Mouse (Mus musculus): ENCODE measurements around the gene Srms. TPM values are rescaled to one million over a fixed set of nuclear protein-coding genes. Genes with fewer than 3 reads are reported as not detected.

The Srms gene
- polyA plus RNA-seq, 1 experiment from 2014 or later: not detected

GRCm38 (mm10) chr2:181233443-181233842 lies 20.5 kb upstream of the Srms start:
- DNase-seq (ENCODE audit: low spot score): no peak
- no peak overlapping the region for H3K4me3 ChIP-seq (ENCODE audit: low read depth, low read length)
- 92% methylated on average over 15 of the region's 15 CpGs for WGBS
- H3K4me1 ChIP-seq (ENCODE audit: control insufficient read depth, insufficient read depth, low read length): no peaks in the 10 kb centered on the region
- no peak overlapping the region for H3K27ac ChIP-seq (replicated peaks; ENCODE audit: low read depth, low read length)
- H3K27me3 ChIP-seq (ENCODE audit: control insufficient read depth, insufficient read depth, low read length): no peaks in the 10 kb centered on the region
- no peaks in the 10 kb centered on the region for H3K36me3 ChIP-seq (replicated peaks; ENCODE audit: control insufficient read depth, insufficient read depth, low read depth, low read length)
- no peak overlapping the region for H3K4me2 ChIP-seq (ENCODE audit: low read depth, low read length)
- no peak overlapping the region for H3K9ac ChIP-seq (replicated peaks; ENCODE audit: low read length)
- H3K9me3 ChIP-seq (replicated peaks; ENCODE audit: control insufficient read depth, low read length): no peaks in the 10 kb centered on the region
- ATAC-seq (replicated peaks; ENCODE audit: insufficient number of reproducible peaks, low FRiP score, low TSS enrichment, low read depth): no peak

GRCm38 (mm10) chr2:181231171-181231570 lies 18.2 kb upstream of the Srms start:
- Histone ChIP-seq H3K4me2 (ENCODE audit: low read depth, low read length) (no peak overlapping the region), H3K27me3 (ENCODE audit: control insufficient read depth, insufficient read depth, low read length) (no peaks in the 10 kb centered on the region), H3K4me3 (ENCODE audit: low read depth, low read length) (no peak overlapping the region), H3K9ac (replicated peaks; ENCODE audit: low read length) (no peak overlapping the region), H3K27ac (replicated peaks; ENCODE audit: low read depth, low read length) (no peak overlapping the region), H3K9me3 (replicated peaks; ENCODE audit: control insufficient read depth, low read length) (no peaks in the 10 kb centered on the region), H3K4me1 (ENCODE audit: control insufficient read depth, insufficient read depth, low read length) (no peaks in the 10 kb centered on the region; the same call in 1 of the 2 replicates), H3K36me3 (replicated peaks; ENCODE audit: control insufficient read depth, insufficient read depth, low read depth, low read length) (no peaks in the 10 kb centered on the region)
- WGBS: 72% methylated on average over 19 of the region's 20 CpGs
- DNase-seq (ENCODE audit: low spot score) (no peak), ATAC-seq (replicated peaks; ENCODE audit: insufficient number of reproducible peaks, low FRiP score, low TSS enrichment, low read depth) (no peak)

GRCm38 (mm10) chr2:181228335-181228734 lies 15.3 kb upstream of the Srms start:
- H3K27ac ChIP-seq (replicated peaks; ENCODE audit: low read depth, low read length): no peak overlapping the region

GRCm38 (mm10) chr2:181227122-181227521 lies 14.1 kb upstream of the Srms start:
- H3K9ac ChIP-seq (replicated peaks; ENCODE audit: low read length): no peak overlapping the region
- ATAC-seq (replicated peaks; ENCODE audit: insufficient number of reproducible peaks, low FRiP score, low TSS enrichment, low read depth) (no peak), DNase-seq (ENCODE audit: low spot score) (no peak)
- no peak overlapping the region for H3K4me3 ChIP-seq (ENCODE audit: low read depth, low read length)
- H3K27me3 ChIP-seq (ENCODE audit: control insufficient read depth, insufficient read depth, low read length): no peaks in the 10 kb centered on the region
- no peaks in the 10 kb centered on the region; the same call in 1 of the 2 replicates for H3K4me1 ChIP-seq (ENCODE audit: control insufficient read depth, insufficient read depth, low read length)
- 84% methylated on average over 3 of the region's 3 CpGs for WGBS
- no peak overlapping the region for H3K27ac ChIP-seq (replicated peaks; ENCODE audit: low read depth, low read length)
- no peaks in the 10 kb centered on the region for H3K9me3 ChIP-seq (replicated peaks; ENCODE audit: control insufficient read depth, low read length)
- H3K4me2 ChIP-seq (ENCODE audit: low read depth, low read length): no peak overlapping the region
- H3K36me3 ChIP-seq (replicated peaks; ENCODE audit: control insufficient read depth, insufficient read depth, low read depth, low read length): no peaks in the 10 kb centered on the region

More at GRCm38 (mm10) chr2:181228335-181228734, 15.3 kb upstream of the Srms start:
- H3K9ac ChIP-seq (replicated peaks; ENCODE audit: low read length): no peak overlapping the region
- H3K27me3 ChIP-seq (ENCODE audit: control insufficient read depth, insufficient read depth, low read length): no peaks in the 10 kb centered on the region
- DNase-seq (ENCODE audit: low spot score) (no peak), ATAC-seq (replicated peaks; ENCODE audit: insufficient number of reproducible peaks, low FRiP score, low TSS enrichment, low read depth) (no peak)
- no peak overlapping the region for H3K4me2 ChIP-seq (ENCODE audit: low read depth, low read length)
- H3K9me3 ChIP-seq (replicated peaks; ENCODE audit: control insufficient read depth, low read length): no peaks in the 10 kb centered on the region
- WGBS: 65% methylated on average over 1 of the region's 1 CpGs
- H3K36me3 ChIP-seq (replicated peaks; ENCODE audit: control insufficient read depth, insufficient read depth, low read depth, low read length): no peaks in the 10 kb centered on the region
- no peak overlapping the region for H3K4me3 ChIP-seq (ENCODE audit: low read depth, low read length)
- H3K4me1 ChIP-seq (ENCODE audit: control insufficient read depth, insufficient read depth, low read length): no peaks in the 10 kb centered on the region; the same call in 1 of the 2 replicates

- Histone ChIP-seq H3K27ac (replicated peaks; ENCODE audit: low read depth, low read length) (no peak overlapping the region), H3K27me3 (ENCODE audit: control insufficient read depth, insufficient read depth, low read length) (no peaks in the 10 kb centered on the region), H3K9me3 (replicated peaks; ENCODE audit: control insufficient read depth, low read length) (no peaks in the 10 kb centered on the region), H3K36me3 (replicated peaks; ENCODE audit: control insufficient read depth, insufficient read depth, low read depth, low read length) (no peaks in the 10 kb centered on the region), H3K9ac (replicated peaks; ENCODE audit: low read length) (no peak overlapping the region), H3K4me1 (ENCODE audit: control insufficient read depth, insufficient read depth, low read length) (no peaks in the 10 kb centered on the region; the same call in none of the 2 replicates), H3K4me2 (ENCODE audit: low read depth, low read length) (no peak overlapping the region), H3K4me3 (ENCODE audit: low read depth, low read length) (no peak overlapping the region)
- 84% methylated on average over 2 of the region's 2 CpGs for WGBS
- ATAC-seq (replicated peaks; ENCODE audit: insufficient number of reproducible peaks, low FRiP score, low TSS enrichment, low read depth) (no peak), DNase-seq (ENCODE audit: low spot score) (no peak)
These were observed 12.0 kb upstream of the Srms start for GRCm38 (mm10) chr2:181224994-181225393.

- 39% methylated on average over 2 of the region's 2 CpGs for WGBS
- Histone ChIP-seq H3K4me1 (ENCODE audit: control insufficient read depth, insufficient read depth, low read length) (no peaks in the 10 kb centered on the region; the same call in 1 of the 2 replicates), H3K27me3 (ENCODE audit: control insufficient read depth, insufficient read depth, low read length) (no peaks in the 10 kb centered on the region), H3K36me3 (replicated peaks; ENCODE audit: control insufficient read depth, insufficient read depth, low read depth, low read length) (no peaks in the 10 kb centered on the region), H3K4me3 (ENCODE audit: low read depth, low read length) (no peak overlapping the region; the same call in 1 of the 2 replicates), H3K9ac (replicated peaks; ENCODE audit: low read length) (no peak overlapping the region; the same call in 1 of the 2 replicates), H3K4me2 (ENCODE audit: low read depth, low read length) (peak overlapping the region; percentile 71), H3K27ac (replicated peaks; ENCODE audit: low read depth, low read length) (no peak overlapping the region), H3K9me3 (replicated peaks; ENCODE audit: control insufficient read depth, low read length) (no peaks in the 10 kb centered on the region)
- DNase-seq (ENCODE audit: low spot score) (no peak), ATAC-seq (replicated peaks; ENCODE audit: insufficient number of reproducible peaks, low FRiP score, low TSS enrichment, low read depth) (no peak)
These were observed 7.4 kb upstream of the Srms start for GRCm38 (mm10) chr2:181220361-181220760.

GRCm38 (mm10) chr2:181219538-181220216 lies 6.7 kb upstream of the Srms start, which contains the start of gene Fndc11:
TSS of gene Fndc11 (plus strand) at chr2:181220013.
- H3K9ac ChIP-seq (replicated peaks; ENCODE audit: low read length): peak within 1 kb of the TSS; percentile 33
- H3K27ac ChIP-seq (replicated peaks; ENCODE audit: low read depth, low read length): 0 out of 2 replicates have a peak within 1 kb of the TSS, but pooled peaks have one; percentile 20
- H3K4me3 ChIP-seq (ENCODE audit: low read depth, low read length): peak within 1 kb of the TSS; percentile 23
- 3% methylated on average over 25 of the region's 25 CpGs for WGBS
- peak; percentile 87 for DNase-seq (ENCODE audit: low spot score)
- no peaks in the 10 kb centered on the region for H3K36me3 ChIP-seq (replicated peaks; ENCODE audit: control insufficient read depth, insufficient read depth, low read depth, low read length)
- no peaks in the 10 kb centered on the region for H3K9me3 ChIP-seq (replicated peaks; ENCODE audit: control insufficient read depth, low read length)
- no peaks in the 10 kb centered on the region for H3K27me3 ChIP-seq (ENCODE audit: control insufficient read depth, insufficient read depth, low read length)
- peak within 1 kb of the TSS; percentile 71 for H3K4me2 ChIP-seq (ENCODE audit: low read depth, low read length)
- ATAC-seq (replicated peaks; ENCODE audit: insufficient number of reproducible peaks, low FRiP score, low TSS enrichment, low read depth): peak; percentile 93
- H3K4me1 ChIP-seq (ENCODE audit: control insufficient read depth, insufficient read depth, low read length): no peaks in the 10 kb centered on the region; the same call in 1 of the 2 replicates

- no peaks in the 10 kb centered on the region for H3K9me3 ChIP-seq (replicated peaks; ENCODE audit: control insufficient read depth, low read length)
- no peaks in the 10 kb centered on the region for H3K27me3 ChIP-seq (ENCODE audit: control insufficient read depth, insufficient read depth, low read length)
- 62% methylated on average over 5 of the region's 5 CpGs for WGBS
- no peak for ATAC-seq (replicated peaks; ENCODE audit: insufficient number of reproducible peaks, low FRiP score, low TSS enrichment, low read depth)
- no peaks in the 10 kb centered on the region; the same call in 1 of the 2 replicates for H3K4me1 ChIP-seq (ENCODE audit: control insufficient read depth, insufficient read depth, low read length)
- no peaks in the 10 kb centered on the region for H3K36me3 ChIP-seq (replicated peaks; ENCODE audit: control insufficient read depth, insufficient read depth, low read depth, low read length)
- H3K27ac ChIP-seq (replicated peaks; ENCODE audit: low read depth, low read length): 0 out of 2 replicates have a peak overlapping the region, but pooled peaks have one; percentile 20
- no peak overlapping the region for H3K4me3 ChIP-seq (ENCODE audit: low read depth, low read length)
- no peak overlapping the region; the same call in 1 of the 2 replicates for H3K4me2 ChIP-seq (ENCODE audit: low read depth, low read length)
- DNase-seq (ENCODE audit: low spot score): no peak
- H3K9ac ChIP-seq (replicated peaks; ENCODE audit: low read length): no peak overlapping the region
These were observed 6.0 kb upstream of the Srms start for GRCm38 (mm10) chr2:181218881-181219485.

Measured in embryonic facial prominence, embryonic 11.5 days (tissue).